Mouse (Mus musculus): ENCODE results near the gene B230118H07Rik.

GRCm38 (mm10) chr2:101591356-101591755 lies 58.0 kb downstream of the B230118H07Rik start:
- TF ChIP-seq POLR2A (IDR thresholded peaks at IDR 0.05; ENCODE audit: low read depth, low read length) (no peak), CTCF (IDR thresholded peaks at IDR 0.05; ENCODE audit: extremely low read depth, insufficient read length, insufficient replicate concordance, low read depth, low read length) (no peak)
